Mouse (Mus musculus) heart, adult 2 months (tissue): ENCODE data around the gene Limk2. TPM values are rescaled to one million over a fixed set of nuclear protein-coding genes. Genes with fewer than 3 reads are reported as not detected.

Experiments used
- DNase-seq, 2 experiments: peaks; one replicate each; pipeline ENCODE4 v3.0.0; 2021
- H3K27ac ChIP-seq: fragments of 200-600 bp; 2 replicates; pipeline ENCODE4 v1.8.1; 2022
- H3K27me3 ChIP-seq: fragments of 200-500 bp; 2 replicates; pipeline ENCODE4 v1.6.1; 2012; ENCODE audit warnings: mild to moderate bottlenecking, low read length, inconsistent platforms, mixed read lengths; ENCODE audit not compliant: control insufficient read depth, insufficient read depth
- H3K36me3 ChIP-seq: fragments of 200-500 bp; 2 replicates; pipeline ENCODE4 v1.6.1; 2012; ENCODE audit warnings: low read length, inconsistent platforms; ENCODE audit not compliant: control insufficient read depth, insufficient read depth
- H3K4me1 ChIP-seq: fragments of 200-500 bp; 2 replicates; pipeline ENCODE4 v1.6.1; 2011; ENCODE audit warnings: low read length; ENCODE audit not compliant: control insufficient read depth, insufficient read depth
- H3K4me3 ChIP-seq: fragments of 200-600 bp; 2 replicates; pipeline ENCODE4 v1.8.1; 2022
- H3K79me2 ChIP-seq: fragments of 200-500 bp; replicated peaks from 2 replicates; pipeline ENCODE4 v1.6.1; 2012; ENCODE audit warnings: mild to moderate bottlenecking, inconsistent platforms, low read length, moderate library complexity, mixed read lengths; ENCODE audit not compliant: control insufficient read depth, insufficient read depth
- H3K9ac ChIP-seq: fragments of 200-500 bp; 2 replicates; pipeline ENCODE4 v1.6.1; 2012; ENCODE audit warnings: low read depth, mild to moderate bottlenecking, control low read depth, inconsistent platforms, low read length, mixed read lengths
- CTCF ChIP-seq: fragments of 200-600 bp; IDR thresholded peaks from 2 replicates; pipeline ENCODE4 v1.8.1; 2022; ENCODE audit warnings: antibody characterized with exemption, mild to moderate bottlenecking, moderate library complexity
- EP300 ChIP-seq: fragments of 200-500 bp; IDR thresholded peaks from 2 replicates; pipeline ENCODE4 v1.6.1; 2011; ENCODE audit warnings: low read depth, low read length, control low read depth; ENCODE audit not compliant: insufficient read depth
- POLR2A ChIP-seq: fragments of 200-500 bp; IDR thresholded peaks from 2 replicates; pipeline ENCODE4 v1.6.1; 2011; ENCODE audit warnings: mild to moderate bottlenecking, low read depth, low read length, control low read depth; ENCODE audit not compliant: insufficient read depth
- WGBS: fragments of 180-500 bp; shearing (Covaris S2); methylation state at CpG from one replicate; pipeline ENCODE4 v1.1.7; 2018; 5-methylcytosine and 5-hydroxymethylcytosine counted together
- intact Hi-C: fragments of 180-260 bp; cut with DNase I; formaldehyde crosslinking; loops from one replicate; pipeline ENCODE4 v1.15.1; 2025
- polyA plus RNA-seq: library from polyadenylated mRNA; depleted of rRNA; stranded (reverse); fragments of >200 nt; gene quantifications from 2 replicates; pipeline ENCODE4 v1.2.3, GENCODE M21; 2012
- total RNA-seq, 2 experiments: library from RNA; stranded (reverse); gene quantifications; 2 replicates each; pipeline ENCODE4 v1.2.3; 2021

Limk2 gene
- total and polyA plus RNA-seq, 3 experiments = 16.4 to 41.8 (median 17.1) TPM

DNA sequence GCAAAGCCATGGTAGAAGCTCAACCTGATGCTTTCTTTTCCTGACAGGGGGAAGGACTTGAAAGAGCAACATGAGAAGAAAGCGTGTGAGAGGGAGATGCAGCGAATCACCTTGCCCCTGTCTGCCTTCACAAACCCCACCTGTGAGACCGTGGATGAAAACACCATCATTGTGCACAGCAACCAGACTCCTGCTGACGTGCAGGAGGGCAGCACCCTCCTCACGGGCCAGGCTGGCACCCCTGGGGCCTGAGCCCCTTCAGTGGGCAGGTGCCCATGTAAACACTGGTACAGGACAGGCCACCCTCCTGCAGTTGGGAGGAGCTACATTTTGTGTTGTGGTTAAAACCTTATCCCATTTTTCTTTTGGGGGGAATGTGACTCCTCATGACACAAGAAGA is 67.5 kb downstream of the Limk2 start:
- Histone ChIP-seq H3K27me3 (no peaks in the 10 kb centered on the region), H3K4me1 (peaks cover 12% of the 10 kb centered on the region), H3K27ac (no peak overlapping the region), H3K36me3 (peaks cover 2% of the 10 kb centered on the region), H3K4me3 (no peak overlapping the region), H3K79me2 (no peaks in the 10 kb centered on the region), H3K9ac (no peak overlapping the region)
- DNase-seq = no peak
- intact Hi-C loops = loop anchor here (10.0 kb wide), 1 partner anchor 173 kb away; the partner anchor contains the start of gene Selenom
- 87% methylated on average over 5 of the region's 5 CpGs for WGBS
- TF ChIP-seq POLR2A (0 out of 2 replicates have a peak, but pooled peaks have one; percentile 15), EP300 (no peak)

DNA sequence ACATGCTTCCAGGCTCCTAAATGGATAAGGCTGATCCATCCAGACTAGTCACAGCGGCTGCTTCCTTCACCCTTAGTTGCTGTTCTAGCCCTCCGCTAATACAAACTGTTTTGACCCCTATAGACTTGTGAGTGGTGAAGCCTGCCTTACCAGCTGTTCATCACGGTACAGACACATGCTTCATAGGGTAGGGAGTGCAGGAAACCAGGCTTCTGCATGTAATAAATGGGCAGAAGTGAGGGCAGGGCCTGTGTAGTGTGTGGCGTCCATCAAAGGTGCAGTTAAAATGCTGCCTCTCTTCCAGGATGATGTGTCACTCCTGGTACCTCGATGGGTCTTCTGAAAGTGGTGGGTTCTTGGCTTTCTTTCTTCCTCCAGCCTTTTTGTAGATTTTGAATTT is 71.0 kb downstream of the Limk2 start:
- Histone ChIP-seq H3K27me3 (no peaks in the 10 kb centered on the region), H3K9ac (no peak overlapping the region), H3K4me1 (peaks cover 36% of the 10 kb centered on the region), H3K36me3 (peaks cover 29% of the 10 kb centered on the region), H3K79me2 (no peaks in the 10 kb centered on the region), H3K27ac (peak overlapping the region; percentile 52), H3K4me3 (no peak overlapping the region)
- WGBS = 56% methylated on average over 5 of the region's 5 CpGs
- TF ChIP-seq POLR2A (no peak), CTCF (no peak), EP300 (no peak)
- intact Hi-C loops = no loop called here
- no peak for DNase-seq

DNA sequence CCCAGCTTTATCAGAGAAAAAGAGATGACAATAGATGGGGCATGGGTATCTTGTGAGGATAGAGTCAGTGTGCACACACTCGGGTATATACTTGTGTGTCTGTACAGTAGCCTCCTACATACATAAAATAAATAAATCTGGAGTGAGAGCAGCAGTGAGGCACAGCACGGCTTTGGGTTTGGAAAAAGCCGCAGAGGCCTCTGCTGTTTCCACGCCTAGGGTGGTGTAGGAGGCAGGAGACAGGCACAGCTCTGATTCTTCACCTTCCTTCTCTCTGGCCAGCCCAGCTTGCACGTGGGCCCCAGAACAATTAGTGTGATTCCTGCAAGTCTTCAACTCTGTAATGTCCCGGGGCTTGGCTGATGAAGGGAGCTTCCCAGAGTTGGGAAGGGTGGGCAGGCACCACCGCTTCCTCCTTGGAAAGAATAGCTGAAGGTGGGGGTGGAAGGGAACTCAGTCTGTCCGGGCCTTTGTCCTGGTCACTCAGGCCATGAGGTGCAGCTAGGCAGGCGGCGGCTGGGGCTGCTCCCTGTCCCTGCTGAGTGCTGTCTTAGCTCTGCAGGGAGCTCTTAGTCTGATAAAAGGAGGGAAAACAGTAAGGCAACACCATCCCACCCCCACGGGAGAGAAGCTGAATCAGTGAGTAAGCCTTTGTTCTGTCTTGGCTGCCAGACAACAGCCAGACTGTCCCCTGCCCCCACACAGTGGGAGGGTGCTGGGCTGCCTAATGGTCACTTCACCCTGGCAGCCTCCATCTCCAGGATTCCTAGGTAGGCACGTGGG is 71.6 kb downstream of the Limk2 start:
- H3K9ac ChIP-seq = no peak overlapping the region
- H3K27ac ChIP-seq = peak overlapping the region; percentile 52
- WGBS = 16% methylated on average over 12 of the region's 12 CpGs

DNA sequence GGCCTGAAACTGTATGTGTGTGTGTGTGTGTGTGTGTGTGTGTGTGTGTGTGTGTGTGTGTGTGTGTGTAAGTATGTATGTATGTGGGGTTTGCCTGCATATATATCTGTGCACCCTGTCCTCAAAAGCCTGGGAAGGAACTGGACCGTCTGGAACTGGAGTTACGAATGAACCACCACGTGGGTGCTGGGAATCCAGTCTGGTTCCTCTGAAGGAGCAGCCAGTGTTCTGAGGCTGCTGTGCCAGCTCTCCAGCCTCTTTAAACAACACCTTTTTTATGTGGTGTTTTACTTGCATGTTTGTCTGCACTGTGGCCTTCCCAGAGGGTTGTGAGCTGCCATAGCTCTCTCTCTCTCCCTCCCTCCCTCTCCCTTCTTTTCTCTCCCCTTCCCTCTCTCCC is 72.4 kb downstream of the Limk2 start:
- no peaks in the 10 kb centered on the region for H3K79me2 ChIP-seq
- peak overlapping the region; percentile 36 for H3K27ac ChIP-seq
- no peaks in the 10 kb centered on the region for H3K27me3 ChIP-seq
- WGBS = 63% methylated on average over 3 of the region's 3 CpGs
- H3K36me3 ChIP-seq = peaks cover 32% of the 10 kb centered on the region
- no peak overlapping the region for H3K9ac ChIP-seq
- intact Hi-C loops = no loop called here
- H3K4me1 ChIP-seq = peaks cover 41% of the 10 kb centered on the region
- no peak overlapping the region for H3K4me3 ChIP-seq
- no peak for DNase-seq
- TF ChIP-seq EP300 (no peak), CTCF (no peak), POLR2A (no peak)

More for the DNA sequence above, 71.6 kb downstream of the Limk2 start:
- Histone ChIP-seq H3K36me3 (peaks cover 32% of the 10 kb centered on the region), H3K4me1 (peaks cover 41% of the 10 kb centered on the region), H3K79me2 (no peaks in the 10 kb centered on the region), H3K27me3 (no peaks in the 10 kb centered on the region), H3K4me3 (no peak overlapping the region)
- intact Hi-C loops = no loop called here
- DNase-seq = peak; percentile 57 to 60
- TF ChIP-seq CTCF (no peak), POLR2A (peak; percentile 40), EP300 (0 out of 2 replicates have a peak, but pooled peaks have one; percentile 35)

DNA sequence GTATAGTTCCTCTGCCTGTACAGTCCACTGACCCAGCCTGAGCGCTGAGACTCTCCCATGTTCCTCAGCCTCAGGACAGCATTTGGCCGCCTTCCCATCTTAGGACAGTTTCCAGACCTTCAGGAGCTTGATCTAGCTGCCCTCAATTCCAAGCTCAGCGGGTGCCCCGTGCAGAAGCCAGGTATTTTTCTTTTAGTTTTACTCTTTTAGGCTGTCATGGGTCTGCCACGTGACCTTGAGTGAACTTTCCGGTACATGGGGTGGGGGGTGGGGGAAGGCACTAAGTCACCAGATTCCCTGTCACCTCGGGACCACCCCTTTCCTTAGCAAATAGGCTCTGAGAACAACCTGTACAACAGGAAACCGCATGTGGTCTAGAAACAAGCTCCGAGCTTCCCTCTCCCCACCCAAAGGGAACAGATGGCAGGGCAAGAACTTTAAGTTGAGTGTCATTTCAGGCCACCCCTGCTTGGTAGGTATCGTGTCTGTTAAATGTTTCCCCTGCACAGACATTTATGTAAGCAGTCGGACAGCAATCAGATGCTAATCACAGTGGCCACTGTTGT is 73.3 kb downstream of the Limk2 start:
- 16% methylated on average over 11 of the region's 11 CpGs for WGBS
- peak overlapping the region; percentile 38 for H3K9ac ChIP-seq
- H3K36me3 ChIP-seq = peaks cover 32% of the 10 kb centered on the region
- H3K79me2 ChIP-seq = no peaks in the 10 kb centered on the region
- no peak overlapping the region for H3K4me3 ChIP-seq
- peak; percentile 57 to 59 for DNase-seq
- peak; percentile 46; the same call in 1 of the 2 replicates for TF ChIP-seq POLR2A
- TF ChIP-seq CTCF = no peak
- peak; percentile 86; the same call in 1 of the 2 replicates for TF ChIP-seq EP300
- intact Hi-C loops = no loop called here
- no peaks in the 10 kb centered on the region for H3K27me3 ChIP-seq
- H3K27ac ChIP-seq = peak overlapping the region; percentile 94
- H3K4me1 ChIP-seq = peaks cover 41% of the 10 kb centered on the region
